Mouse (Mus musculus): ENCODE data around the gene Egfem1. TPM values are rescaled to one million over a fixed set of nuclear protein-coding genes. Genes with fewer than 3 reads are reported as not detected.

The Egfem1 gene
- total and polyA plus RNA-seq, 3 experiments = not detected

GRCm38 (mm10) chr3:29578055-29578860 is 496.4 kb downstream of the Egfem1 start:
- no peaks in the 10 kb centered on the region for H3K79me2 ChIP-seq (replicated peaks; ENCODE audit: control insufficient read depth, extremely low read depth, insufficient read depth, poor library complexity, severe bottlenecking)
- H3K9me3 ChIP-seq (replicated peaks; ENCODE audit: low read length) = peaks cover 39% of the 10 kb centered on the region
- H3K9ac ChIP-seq (ENCODE audit: insufficient read depth, low read depth) = no peak overlapping the region
- TF ChIP-seq MAX (IDR thresholded peaks at IDR 0.05; ENCODE audit: low read length) = no peak
- no peak for TF ChIP-seq ZKSCAN1 (IDR thresholded peaks at IDR 0.05; ENCODE audit: borderline replicate concordance, low read depth, low read length)
- no peak for TF ChIP-seq KAT2A (IDR thresholded peaks at IDR 0.05; ENCODE audit: insufficient replicate concordance, low read length)
- TF ChIP-seq NRF1 (IDR thresholded peaks at IDR 0.05; ENCODE audit: low read depth, low read length) = no peak
- no peak for TF ChIP-seq ZC3H11A (IDR thresholded peaks at IDR 0.05; ENCODE audit: low read depth, low read length)
- no peak for TF ChIP-seq JUN (IDR thresholded peaks at IDR 0.05; ENCODE audit: insufficient read depth, low read depth, low read length)
- no peak for TF ChIP-seq TBP (conservative IDR thresholded peaks at IDR 0.05; ENCODE audit: low read depth, low read length)
- TF ChIP-seq MYC (IDR thresholded peaks at IDR 0.05; ENCODE audit: low read depth, low read length) = no peak
- TF ChIP-seq ETS1 (conservative IDR thresholded peaks at IDR 0.05; ENCODE audit: low read depth, low read length) = no peak
- TF ChIP-seq NELFE (IDR thresholded peaks at IDR 0.05; ENCODE audit: low read depth, low read length) = no peak
- TF ChIP-seq CHD1 (IDR thresholded peaks at IDR 0.05; ENCODE audit: low read depth, low read length) = no peak
- no peak overlapping the region for H3K4me3 ChIP-seq (replicated peaks in 1 of 3; ENCODE audit: low read depth in 2 of 3, low read length in 2 of 3, poor library complexity in 1 of 3)
- dilution Hi-C loops (cut with MboI; ENCODE audit: extremely low pct_ligation_motif_present, extremely low pct_unique_long_range_greater_than_20kb, low sequenced_read_pairs) (no loop called here), in situ Hi-C loops (cut with MboI; ENCODE audit: low pct_ligation_motif_present, low pct_unique_long_range_greater_than_20kb, low sequenced_read_pairs) (no loop called here)
- no peak for DNase-seq (ENCODE audit: extremely low read depth)
- no peak overlapping the region for H3K27ac ChIP-seq (ENCODE audit: insufficient read depth, low read depth)
- H3K36me3 ChIP-seq (replicated peaks in 1 of 2; ENCODE audit: control insufficient read depth in 1 of 2, insufficient read depth in 1 of 2, low read length in 1 of 2) = no peaks in the 10 kb centered on the region
- H3K4me1 ChIP-seq (ENCODE audit: control insufficient read depth in 1 of 2, insufficient read depth in 2 of 2) = no peaks in the 10 kb centered on the region
- H3K4me2 ChIP-seq (ENCODE audit: insufficient read depth, low read depth, poor library complexity, severe bottlenecking) = no peak overlapping the region
- H3K27me3 ChIP-seq (replicated peaks) = no peaks in the 10 kb centered on the region

- in situ Hi-C loops (cut with MboI; ENCODE audit: low pct_ligation_motif_present, low pct_unique_long_range_greater_than_20kb, low sequenced_read_pairs) (no loop called here), dilution Hi-C loops (cut with MboI; ENCODE audit: extremely low pct_ligation_motif_present, extremely low pct_unique_long_range_greater_than_20kb, low sequenced_read_pairs) (no loop called here)
- H3K4me2 ChIP-seq (ENCODE audit: insufficient read depth, low read depth, poor library complexity, severe bottlenecking) = no peak overlapping the region
- H3K9ac ChIP-seq (ENCODE audit: insufficient read depth, low read depth) = no peak overlapping the region
- H3K4me3 ChIP-seq (replicated peaks in 1 of 3; ENCODE audit: low read depth in 2 of 3, low read length in 2 of 3, poor library complexity in 1 of 3) = no peak overlapping the region
- TF ChIP-seq ELF1 (IDR thresholded peaks at IDR 0.05; ENCODE audit: low read depth, low read length) (no peak), SIN3A (IDR thresholded peaks at IDR 0.05; ENCODE audit: low read length) (no peak), MAX (IDR thresholded peaks at IDR 0.05; ENCODE audit: low read length) (no peak), POLR2A (IDR thresholded peaks at IDR 0.05; ENCODE audit: low read depth, low read length) (no peak), ZMIZ1 (IDR thresholded peaks at IDR 0.05; ENCODE audit: low read depth, low read length) (no peak), JUN (IDR thresholded peaks at IDR 0.05; ENCODE audit: insufficient read depth, low read depth, low read length) (no peak), ZC3H11A (IDR thresholded peaks at IDR 0.05; ENCODE audit: low read depth, low read length) (no peak), ZNF384 (IDR thresholded peaks at IDR 0.05; ENCODE audit: low read depth, low read length) (no peak), CTCF (conservative IDR thresholded peaks at IDR 0.05 in 1 of 2, IDR thresholded peaks at IDR 0.05 in 1 of 2; ENCODE audit: low read depth in 2 of 2, low read length in 2 of 2) (no peak), USF1 (IDR thresholded peaks at IDR 0.05; ENCODE audit: low read depth, low read length) (no peak)
- no peak overlapping the region for H3K27ac ChIP-seq (ENCODE audit: insufficient read depth, low read depth)
- H3K9me3 ChIP-seq (replicated peaks; ENCODE audit: low read length) = peaks cover 24% of the 10 kb centered on the region
- no peak for DNase-seq (ENCODE audit: extremely low read depth)
- H3K27me3 ChIP-seq (replicated peaks) = no peaks in the 10 kb centered on the region
- no peaks in the 10 kb centered on the region for H3K4me1 ChIP-seq (ENCODE audit: control insufficient read depth in 1 of 2, insufficient read depth in 2 of 2)
- H3K36me3 ChIP-seq (replicated peaks in 1 of 2; ENCODE audit: control insufficient read depth in 1 of 2, insufficient read depth in 1 of 2, low read length in 1 of 2) = no peaks in the 10 kb centered on the region
- H3K79me2 ChIP-seq (replicated peaks; ENCODE audit: control insufficient read depth, extremely low read depth, insufficient read depth, poor library complexity, severe bottlenecking) = no peaks in the 10 kb centered on the region
These were observed 500.9 kb downstream of the Egfem1 start for GRCm38 (mm10) chr3:29582749-29583148.
